Mouse (Mus musculus) thymus, postnatal 0 days (tissue): ENCODE results near the gene Sdf2l1. TPM values are rescaled to one million over a fixed set of nuclear protein-coding genes. Genes with fewer than 3 reads are reported as not detected.

Source experiments
- DNase-seq: peaks from one replicate; pipeline ENCODE4 v3.0.0-alpha.2; 2015; ENCODE audit warnings: low spot score
- microRNA counts: library from miRNA; unstranded; fragments of <30 nt; microRNA quantifications from one replicate; lab custom pipeline; 2015
- microRNA-seq: library from miRNA; unstranded; fragments of <30 nt; microRNA quantifications from one replicate; pipeline ENCODE4, GENCODE M21; 2016; ENCODE audit warnings: borderline number of aligned reads
- polyA plus RNA-seq: library from polyadenylated mRNA; unstranded; fragments of >200 nt; fragmentation: Nextera tagmentation; extraction: Ambion mirVana; gene quantifications from 2 replicates; pipeline ENCODE4 v1.2.1, GENCODE M21; 2015

Sdf2l1 gene
- polyA plus RNA-seq, 1 experiment from 2014 or later: 74.2 TPM

DNA sequence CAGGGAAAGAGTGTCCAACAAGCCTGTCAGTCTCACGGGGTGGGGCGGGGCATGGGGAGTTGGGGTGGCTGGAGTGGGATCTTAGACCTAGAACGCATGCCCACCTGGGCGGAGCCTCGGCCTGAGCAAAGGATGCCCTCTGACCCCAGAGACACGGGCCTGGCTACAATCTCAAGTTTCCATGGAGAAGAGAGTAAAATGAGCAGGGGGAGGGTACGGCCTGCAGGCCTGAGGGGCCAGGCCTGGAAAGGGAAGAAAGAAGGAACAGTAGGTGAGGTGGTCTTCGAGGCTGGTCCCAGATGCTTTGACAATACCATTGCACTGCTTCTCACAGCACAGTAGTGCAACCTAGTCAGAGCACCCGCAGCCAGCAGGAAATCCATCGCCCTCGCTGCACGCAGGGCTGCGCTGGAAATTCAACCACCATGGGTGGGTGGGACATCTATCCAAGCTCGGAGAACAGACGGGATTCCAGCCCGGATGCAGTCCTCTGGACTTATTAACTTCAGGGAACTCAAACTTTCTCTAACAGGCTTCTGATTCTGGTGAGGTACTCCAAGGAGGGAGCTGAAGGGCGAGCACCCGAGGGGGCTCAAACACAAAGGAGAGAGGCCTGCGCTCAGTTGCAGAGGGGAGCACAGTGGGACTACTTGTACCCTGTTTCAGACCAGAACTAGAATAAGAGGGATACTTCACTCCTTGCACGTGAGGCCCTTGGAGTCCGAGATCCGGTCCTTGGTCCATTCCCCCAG, 7.9 kb downstream of the Sdf2l1 start:
- DNase-seq: peak; percentile 42

DNA sequence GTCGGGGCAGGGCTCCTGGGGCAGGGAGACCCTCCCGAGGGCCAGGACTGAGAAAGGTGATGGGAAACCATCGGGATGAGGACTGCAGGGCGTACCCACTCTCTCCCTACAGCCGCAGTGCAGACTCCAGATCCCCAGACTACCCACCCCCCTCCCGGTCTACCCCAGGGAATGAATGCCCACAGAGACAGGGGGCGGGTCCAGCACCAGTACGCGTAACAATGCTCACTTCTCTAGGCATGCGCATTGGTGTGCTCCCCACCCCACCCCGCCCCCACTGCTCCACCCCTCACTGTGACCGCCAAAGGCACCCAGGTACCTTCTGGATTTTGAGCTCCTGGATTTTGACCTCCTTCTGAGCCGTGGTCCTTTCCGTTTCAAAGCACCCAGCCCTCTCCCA, 10.6 kb downstream of the Sdf2l1 start:
- no peak for DNase-seq

DNA sequence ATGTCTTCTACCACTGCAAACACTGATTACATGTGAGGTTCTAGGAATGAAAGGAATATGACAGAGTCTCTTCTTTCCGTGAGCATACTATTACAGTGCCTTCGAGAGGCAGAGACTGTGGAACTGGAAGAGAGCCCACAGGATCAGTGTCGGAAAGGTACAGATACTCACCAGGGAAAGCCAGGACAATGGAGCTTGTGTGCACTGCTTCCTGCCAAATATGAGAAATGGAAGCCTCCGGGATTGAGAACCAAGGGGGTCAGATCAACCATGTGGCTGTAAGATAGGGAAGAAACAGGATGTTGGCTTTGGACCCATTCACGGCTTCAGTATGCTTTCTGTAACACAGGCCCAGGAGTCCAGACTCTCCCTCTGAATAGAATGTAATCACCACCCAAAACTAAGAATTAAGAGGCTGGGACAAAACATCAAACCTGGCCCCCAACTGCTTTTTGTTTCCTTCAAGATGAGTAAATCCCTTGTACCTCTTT, 14.8 kb downstream of the Sdf2l1 start:
- no peak for DNase-seq

DNA sequence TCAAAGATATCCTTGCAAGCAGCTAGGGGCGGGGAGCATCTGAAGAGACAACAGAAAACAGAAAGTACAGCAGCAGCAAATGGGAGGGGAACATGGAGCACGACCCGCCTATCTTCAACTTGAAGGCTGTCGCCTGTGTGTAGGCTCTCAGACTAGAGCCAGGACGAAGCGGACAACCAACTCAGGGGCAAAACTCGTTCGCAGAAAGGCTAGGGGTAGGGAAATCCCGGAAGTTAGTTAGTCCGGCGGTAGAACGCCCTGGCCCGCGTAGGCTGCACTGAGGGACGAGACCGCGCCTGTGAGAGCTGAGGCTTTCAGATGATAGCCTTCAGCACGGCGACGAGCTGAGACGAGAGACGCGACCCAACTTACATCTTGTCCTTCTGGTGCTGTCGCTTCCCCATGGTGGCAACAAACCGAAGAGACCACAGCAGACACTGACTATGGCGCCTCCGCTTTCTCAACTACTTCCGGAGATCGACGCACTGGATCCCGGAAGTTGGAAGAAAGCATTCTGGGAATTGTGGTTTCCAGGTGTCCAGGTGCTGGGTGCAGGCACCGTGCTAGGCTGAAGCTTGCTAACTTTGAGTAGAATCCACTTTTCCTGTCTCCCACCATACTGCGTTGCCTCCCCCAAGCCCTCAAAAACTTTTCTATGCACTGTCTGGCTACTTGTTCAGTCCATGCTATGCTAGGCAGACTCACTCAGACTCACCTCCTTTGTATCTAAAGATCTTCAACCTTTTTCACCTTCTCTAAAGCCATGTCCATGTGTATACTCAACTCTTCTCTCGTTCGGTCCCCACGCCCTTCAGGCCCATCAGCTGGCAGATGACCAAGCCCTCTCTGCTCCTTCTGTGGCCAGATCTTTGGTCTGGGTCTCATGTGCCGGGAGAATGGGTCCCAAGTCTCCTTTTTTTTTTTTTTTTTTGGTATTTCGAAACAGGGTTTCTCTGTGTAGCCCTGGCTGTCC, 21.1 kb downstream of the Sdf2l1 start, which contains the start of gene Ppil2:
Gene Ppil2, minus strand, starts transcription at position 487 of the 973 bp plus-strand sequence.
- peak; percentile 82 for DNase-seq

DNA sequence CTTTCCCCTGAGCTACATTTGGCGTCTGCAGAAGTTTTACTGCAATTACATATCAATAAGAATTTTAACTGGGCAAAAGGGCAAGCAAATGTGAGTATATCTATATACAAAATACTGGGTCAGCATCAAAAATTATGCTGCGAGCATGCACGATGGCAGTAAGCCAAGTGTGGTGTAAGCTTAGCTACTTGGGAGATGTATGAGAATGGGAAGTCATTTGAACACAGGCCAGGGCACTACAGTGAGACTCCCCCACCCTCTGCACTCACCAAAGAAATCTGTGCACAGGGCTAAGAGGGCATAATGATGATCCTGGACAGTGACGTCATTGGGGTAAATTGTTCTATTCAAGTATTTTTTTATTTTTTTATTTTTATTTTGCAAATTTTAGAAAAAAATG, 27.6 kb downstream of the Sdf2l1 start:
- no peak for DNase-seq

GRCm38 (mm10) chr16:17102630-17103220, 29.5 kb downstream of the Sdf2l1 start:
- no peak for DNase-seq

DNA sequence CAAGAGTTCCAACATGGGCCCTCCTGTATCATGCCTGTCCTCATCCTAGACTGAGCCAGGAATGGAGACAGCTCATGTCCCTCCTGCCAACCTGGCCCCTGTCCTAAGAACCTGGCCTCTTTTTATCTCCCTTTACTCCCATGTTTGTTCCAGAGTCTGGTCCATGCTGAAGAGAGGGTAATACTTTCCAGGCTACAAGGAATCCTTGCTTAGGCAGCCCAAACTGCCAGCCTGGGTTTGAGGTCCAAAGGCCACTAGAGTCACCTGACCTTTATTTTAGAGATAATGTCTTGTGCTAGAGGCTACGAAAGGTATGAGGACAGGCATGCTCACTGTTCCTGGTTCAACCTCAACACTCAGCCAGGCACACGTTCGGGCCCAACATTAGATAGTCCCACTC, 35.2 kb downstream of the Sdf2l1 start:
- no peak for DNase-seq

DNA sequence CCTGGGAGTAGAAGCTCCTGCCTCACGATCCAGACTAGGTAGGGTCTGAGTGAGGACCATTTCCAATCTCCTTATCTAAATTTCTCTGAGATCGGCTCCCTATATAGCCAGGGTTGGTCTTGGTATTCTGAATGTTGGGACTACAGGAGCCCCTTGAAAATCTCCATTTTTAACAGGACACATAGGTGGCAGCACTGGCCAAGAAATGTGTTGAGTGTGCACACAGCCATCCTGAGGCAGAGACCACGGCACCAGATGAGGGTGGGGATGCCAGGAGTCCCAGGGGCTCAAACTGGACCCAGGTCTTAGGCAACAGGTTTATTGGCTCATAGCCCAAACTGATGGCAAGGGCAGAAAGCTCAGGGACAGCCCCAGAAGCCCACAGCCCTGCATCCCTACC, 43.8 kb downstream of the Sdf2l1 start:
- no peak for DNase-seq

GRCm38 (mm10) chr16:17086669-17087193, 45.5 kb downstream of the Sdf2l1 start:
- no peak for DNase-seq

DNA sequence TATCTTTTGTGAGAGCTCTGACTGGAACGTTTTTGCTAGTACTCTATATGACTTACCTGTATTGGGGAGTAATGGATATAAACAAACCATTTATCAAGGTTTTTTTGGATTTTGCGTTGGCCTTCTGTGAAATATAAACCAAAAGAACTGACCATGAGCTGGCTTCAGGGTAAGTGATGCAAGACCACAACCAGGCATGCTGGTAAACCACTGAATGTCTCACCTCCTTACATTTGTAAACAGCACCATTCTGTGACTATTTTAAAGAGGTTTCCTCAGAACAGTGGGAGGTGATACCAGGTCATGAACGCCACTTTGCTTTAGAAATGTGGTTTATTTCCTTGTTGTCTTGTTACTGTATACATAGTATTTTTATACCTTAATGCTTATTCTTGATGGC, 45.9 kb downstream of the Sdf2l1 start:
- DNase-seq: no peak

- no peak for DNase-seq
These were observed 46.5 kb downstream of the Sdf2l1 start for GRCm38 (mm10) chr16:17085636-17086035.

DNA sequence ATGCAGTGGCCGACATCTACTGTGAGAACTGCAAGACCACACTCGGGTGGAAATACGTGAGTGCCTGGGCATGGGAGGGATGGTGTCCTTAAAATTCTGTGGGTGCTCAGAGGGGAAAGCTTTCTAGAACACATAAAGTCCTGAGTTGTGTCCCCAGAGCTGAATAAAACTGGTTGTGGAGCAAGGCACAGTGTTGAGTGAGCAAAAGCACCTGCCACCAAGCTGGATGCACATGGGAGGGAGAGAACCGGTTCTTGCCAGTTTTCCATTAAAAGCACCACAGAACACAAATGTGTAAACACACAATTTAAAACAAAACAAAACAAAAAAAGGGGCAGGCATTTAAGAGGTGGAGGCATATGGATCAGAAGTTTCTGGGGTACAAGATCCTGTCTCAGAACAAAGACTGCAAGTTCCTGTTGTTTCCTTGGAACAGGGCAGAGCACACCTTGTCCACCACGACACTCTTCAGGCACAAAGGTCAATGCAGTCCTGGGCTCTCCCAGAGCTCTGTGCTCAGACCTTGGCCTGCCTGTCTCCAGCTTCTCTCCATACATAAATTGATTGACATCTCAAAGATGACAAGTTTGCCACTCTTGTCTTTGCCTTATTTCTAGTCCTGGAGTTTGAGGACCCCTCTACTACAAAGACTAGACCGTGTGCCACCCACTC, 49.9 kb downstream of the Sdf2l1 start:
- no peak for DNase-seq

MicroRNA genes within 50 kb of the gene (microRNA counts, 519-probe panel; counts per million panel counts)
- 6,538 counts per million, percentile 92 among the panel's probes with 10 or more counts for microRNA mmu-miR-130b (lab: Ali Mortazavi, UCI)
- 473 counts per million, percentile 71 among the panel's probes with 10 or more counts for microRNA mmu-miR-301b (lab: Ali Mortazavi, UCI)

Small RNA genes lying within 50 kb of the gene (microRNA-seq; reads per million reads assigned to microRNA genes)
- gene Mir130b (13,751 reads per million, percentile 95 among the genes with 10 or more reads in this experiment), gene Mir301b (141 reads per million, percentile 50 among the genes with 10 or more reads in this experiment)

Other genes starting within 250 kb of the Sdf2l1 start
- gene Ppm1f, start 235.9 kb downstream of the Sdf2l1 start, polyA plus RNA-seq: 18.1 and 19.8 TPM in 2 replicates
- gene Mapk1, start 149.0 kb downstream of the Sdf2l1 start, polyA plus RNA-seq: 180 and 190 TPM in 2 replicates
- 10.2 and 12.2 TPM in 2 replicates for gene Ypel1, start 62.7 kb downstream of the Sdf2l1 start, polyA plus RNA-seq
- gene Ppil2, start 21.1 kb downstream of the Sdf2l1 start, polyA plus RNA-seq: 148 and 150 TPM in 2 replicates
- gene 2610318N02Rik, start 7.2 kb downstream of the Sdf2l1 start, polyA plus RNA-seq: 56.5 and 61.3 TPM in 2 replicates
- 17.2 and 18.7 TPM in 2 replicates for gene Ydjc, start 12.2 kb upstream of the Sdf2l1 start, polyA plus RNA-seq
- 0.73 and 1.3 TPM in 2 replicates for gene Ccdc116, start 14.8 kb upstream of the Sdf2l1 start, polyA plus RNA-seq
- gene Ube2l3, start 70.3 kb upstream of the Sdf2l1 start, polyA plus RNA-seq: 420 and 454 TPM in 2 replicates
- 0.30 and 0.48 TPM in 2 replicates for gene Rimbp3, start 76.2 kb upstream of the Sdf2l1 start, polyA plus RNA-seq
- gene Hic2, start 101.2 kb upstream of the Sdf2l1 start, polyA plus RNA-seq: 1.5 and 2.2 TPM in 2 replicates
- 33.3 and 50.5 TPM in 2 replicates for gene Tmem191c, start 143.7 kb upstream of the Sdf2l1 start, polyA plus RNA-seq
- gene Serpind1, start 199.0 kb upstream of the Sdf2l1 start, polyA plus RNA-seq: 0.15 and 0.30 TPM in 2 replicates